Mouse (Mus musculus) hindbrain, postnatal 0 days (tissue): ENCODE results near the gene Ptgir. TPM values are rescaled to one million over a fixed set of nuclear protein-coding genes. Genes with fewer than 3 reads are reported as not detected.
A peak's percentile ranks its signal among the peaks of the same experiment; 100 is the strongest.

ENCODE experiments used
- ATAC-seq: fragments of 200-750 bp; cut with Nextera tagmentation; 2 replicates; pipeline ENCODE4 v1.8.0; 2017; ENCODE audit warnings: mild to moderate bottlenecking, moderate TSS enrichment, moderate library complexity
- DNase-seq: peaks from one replicate; pipeline ENCODE4 v3.0.0-alpha.2; 2015; ENCODE audit warnings: low spot score
- H3K27ac ChIP-seq: fragments of 300-500 bp; sonication (generic); 2 replicates; pipeline ENCODE4 v1.5.1; 2014; ENCODE audit warnings: mild to moderate bottlenecking
- H3K27me3 ChIP-seq: fragments of 300-500 bp; sonication (generic); 2 replicates; pipeline ENCODE4 v1.6.1; 2014; ENCODE audit warnings: low read length, mixed read lengths; ENCODE audit not compliant: insufficient read depth
- H3K36me3 ChIP-seq: fragments of 300-500 bp; sonication (generic); 2 replicates; pipeline ENCODE4 v1.6.1; 2014; ENCODE audit warnings: low read length, mixed read lengths; ENCODE audit not compliant: insufficient read depth
- H3K4me1 ChIP-seq: fragments of 300-500 bp; sonication (generic); 2 replicates; pipeline ENCODE4 v1.6.1; 2014; ENCODE audit warnings: antibody characterized with exemption, low read length, mixed read lengths; ENCODE audit not compliant: insufficient read depth
- H3K4me2 ChIP-seq: fragments of 300-500 bp; sonication (generic); 2 replicates; pipeline ENCODE4 v1.6.1; 2014; ENCODE audit warnings: low read depth, mild to moderate bottlenecking, low read length, moderate library complexity, mixed read lengths
- H3K4me3 ChIP-seq: fragments of 300-500 bp; sonication (generic); 2 replicates; pipeline ENCODE4 v1.5.1; 2014; ENCODE audit warnings: low read length
- H3K9ac ChIP-seq: fragments of 300-500 bp; sonication (generic); replicated peaks from 2 replicates; pipeline ENCODE4 v1.6.1; 2014; ENCODE audit warnings: mild to moderate bottlenecking, low read length, moderate library complexity, mixed read lengths
- H3K9me3 ChIP-seq: fragments of 300-500 bp; sonication (generic); 2 replicates; pipeline ENCODE4 v1.6.1; 2016; ENCODE audit warnings: low read length, mixed read lengths
- CTCF ChIP-seq: IDR thresholded peaks from 2 replicates; pipeline ENCODE4 v1.5.1; 2016; ENCODE audit warnings: antibody characterized with exemption, control low read depth, low read depth
- WGBS: fragments of 180-500 bp; shearing (Covaris S2); extraction: QIAGEN DNeasy Blood & Tissue Kit; methylation state at CpG from one replicate; pipeline ENCODE4 v1.1.7; 2014; 5-methylcytosine and 5-hydroxymethylcytosine counted together
- polyA plus RNA-seq: library from polyadenylated mRNA; unstranded; fragments of >200 nt; fragmentation: Nextera tagmentation; extraction: Ambion mirVana; gene quantifications from 2 replicates; pipeline ENCODE4 v1.2.1, GENCODE M21; 2015
- total RNA-seq: library from RNA; depleted of rRNA; stranded (reverse); fragments of >200 nt; gene quantifications from 2 replicates; pipeline ENCODE4 v1.2.3, GENCODE M21; 2014

The Ptgir gene
- total and polyA plus RNA-seq, 2 experiments from 2014 or later, result 0.05 to 0.21 TPM

DNA sequence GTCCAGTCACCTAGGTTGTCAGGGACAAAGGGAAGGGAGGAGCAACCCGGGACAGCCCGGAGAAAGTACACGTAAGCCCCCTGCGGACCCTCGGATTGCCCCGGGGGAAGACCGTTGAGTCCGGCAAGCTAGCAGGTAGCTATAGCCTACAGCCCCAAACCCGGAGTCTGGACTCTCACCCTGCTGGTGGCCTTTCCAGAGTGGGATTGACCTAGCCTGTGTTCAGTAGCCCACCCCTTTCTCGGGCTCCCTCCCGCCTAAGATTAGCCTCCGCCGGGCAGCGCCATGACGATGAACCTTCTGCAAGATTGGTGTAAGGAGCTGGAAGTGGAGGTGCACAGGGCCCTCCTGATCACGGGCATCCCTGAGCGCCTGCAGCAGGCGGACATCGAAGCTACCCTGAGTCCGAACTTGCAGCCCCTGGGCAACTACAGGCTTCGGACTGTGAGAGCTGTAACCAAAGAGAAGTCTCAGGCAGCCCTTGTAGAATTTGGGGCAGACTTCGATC, 38.6 kb downstream of the Ptgir start:
- peak overlapping the region; percentile 64 for H3K4me3 ChIP-seq
- H3K27ac ChIP-seq, result peak overlapping the region; percentile 91
- no peaks in the 10 kb centered on the region for H3K36me3 ChIP-seq
- no peaks in the 10 kb centered on the region for H3K9me3 ChIP-seq
- peaks cover 41% of the 10 kb centered on the region for H3K4me1 ChIP-seq
- peak overlapping the region; percentile 96 for H3K4me2 ChIP-seq
- H3K27me3 ChIP-seq, result no peaks in the 10 kb centered on the region
- no peak for TF ChIP-seq CTCF
- H3K9ac ChIP-seq, result peak overlapping the region; percentile 72
- 2% methylated on average over 22 of the region's 22 CpGs for WGBS
- ATAC-seq, result peak; percentile 20
- peak; percentile 46 for DNase-seq

DNA sequence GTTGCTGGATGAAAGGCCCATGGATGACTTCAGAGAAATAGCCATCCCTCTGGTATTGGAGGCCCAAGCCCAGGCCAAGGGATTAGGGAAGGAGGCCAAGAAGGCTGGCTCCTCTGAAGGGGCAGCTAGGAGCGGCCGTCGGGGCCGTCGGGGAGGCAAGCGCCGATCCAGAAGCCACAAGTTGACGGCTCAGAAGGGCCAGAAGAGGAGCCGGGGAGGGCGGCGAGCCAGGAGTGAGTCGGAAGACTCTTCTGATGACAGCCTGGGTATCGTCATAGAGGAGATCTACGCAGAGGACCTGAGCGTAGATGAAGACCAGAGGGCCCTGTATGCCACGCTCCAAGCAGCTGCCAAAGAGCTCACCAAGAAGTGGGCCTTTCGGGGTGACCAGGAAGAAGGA, 39.1 kb downstream of the Ptgir start:
- DNase-seq, result peak; percentile 59
- H3K9me3 ChIP-seq, result no peaks in the 10 kb centered on the region
- no peaks in the 10 kb centered on the region for H3K27me3 ChIP-seq
- peak overlapping the region; percentile 64 for H3K4me3 ChIP-seq
- H3K27ac ChIP-seq, result peak overlapping the region; percentile 91
- no peak for ATAC-seq
- WGBS, result 6% methylated on average over 17 of the region's 17 CpGs
- peak overlapping the region; percentile 72 for H3K9ac ChIP-seq
- peaks cover 38% of the 10 kb centered on the region for H3K4me1 ChIP-seq
- no peaks in the 10 kb centered on the region for H3K36me3 ChIP-seq
- no peak for TF ChIP-seq CTCF
- H3K4me2 ChIP-seq, result peak overlapping the region; percentile 96

DNA sequence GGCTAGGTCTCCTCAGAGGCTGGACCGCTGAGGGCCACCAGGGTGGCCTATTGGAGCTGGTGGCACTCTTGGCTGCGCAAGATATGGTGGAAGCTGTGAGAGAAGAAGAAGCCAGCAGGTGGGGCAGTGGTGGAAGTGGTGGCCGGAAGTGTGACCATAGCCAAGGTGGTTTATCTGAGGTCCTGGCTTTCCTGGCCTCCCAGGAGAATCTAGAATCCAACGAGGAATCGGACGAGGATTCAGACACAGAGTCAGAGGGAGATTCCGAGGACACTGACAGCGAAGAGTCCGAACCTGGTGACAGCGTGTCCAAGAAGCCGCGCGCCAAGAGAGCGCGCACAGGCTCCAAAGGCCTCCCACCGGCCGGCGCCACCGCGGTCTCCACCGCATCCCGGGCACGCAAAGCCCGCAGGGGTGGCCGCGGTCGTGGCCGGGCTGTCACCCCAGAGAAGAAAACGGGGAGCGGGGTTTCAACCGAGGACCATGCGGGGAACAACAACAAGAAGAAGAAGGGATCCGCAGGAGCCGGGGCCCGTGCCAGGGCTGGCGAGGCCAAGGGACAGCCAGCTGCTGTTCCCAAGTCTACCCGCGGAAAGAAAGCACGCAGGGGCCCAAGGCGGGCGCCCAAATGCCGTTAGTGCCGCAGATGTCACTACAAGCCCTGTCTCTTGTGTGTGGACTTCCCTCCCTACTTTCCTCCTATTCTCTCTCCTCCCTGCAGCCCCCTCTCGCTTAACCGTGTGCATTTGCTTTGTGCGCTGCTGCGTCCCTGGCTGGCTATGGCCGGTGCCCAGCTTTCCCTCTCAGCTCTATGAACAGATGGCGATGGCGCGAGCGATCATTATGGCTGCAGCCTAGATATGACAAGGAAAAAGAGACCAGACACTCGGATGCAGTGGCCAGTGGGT, 40.4 kb downstream of the Ptgir start:
- H3K36me3 ChIP-seq, result no peaks in the 10 kb centered on the region

DNA sequence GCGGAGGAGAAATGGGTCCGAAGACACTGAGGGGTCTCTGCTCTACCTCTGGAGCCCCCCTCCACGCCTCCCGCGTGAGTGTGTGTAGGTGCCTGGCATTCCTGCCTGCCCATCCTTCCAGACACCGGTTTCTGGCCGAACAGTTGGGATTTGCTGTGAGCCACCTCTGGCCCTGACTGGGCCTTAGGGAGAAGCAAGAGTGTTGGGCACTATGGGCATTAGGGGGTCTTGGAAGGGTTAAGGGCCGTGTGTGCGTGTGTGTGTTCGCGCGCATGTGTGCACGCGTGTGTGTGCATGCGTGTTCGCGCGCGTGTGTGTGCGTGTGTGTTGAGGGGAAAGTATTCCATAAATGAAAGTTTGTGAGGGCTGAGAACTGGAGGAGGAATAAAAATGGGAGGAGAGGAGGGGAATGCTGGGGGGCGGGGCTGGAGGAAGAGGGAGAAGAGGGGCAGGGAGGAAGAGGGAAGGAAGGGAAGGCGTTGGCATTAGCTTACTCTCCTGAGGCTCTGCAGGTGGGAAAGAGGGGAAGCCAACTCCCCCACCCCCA, 41.1 kb downstream of the Ptgir start:
- 8% methylated on average over 22 of the region's 22 CpGs for whole genome bisulfite sequencing
- TF ChIP-seq CTCF, result no peak
- H3K4me3 ChIP-seq, result peak overlapping the region; percentile 64
- H3K9me3 ChIP-seq, result no peaks in the 10 kb centered on the region
- ATAC-seq, result no peak
- H3K4me2 ChIP-seq, result peak overlapping the region; percentile 96
- H3K9ac ChIP-seq, result peak overlapping the region; percentile 72
- no peaks in the 10 kb centered on the region for H3K36me3 ChIP-seq
- DNase-seq, result peak; percentile 34
- peak overlapping the region; percentile 91 for H3K27ac ChIP-seq
- H3K4me1 ChIP-seq, result peaks cover 36% of the 10 kb centered on the region
- no peaks in the 10 kb centered on the region for H3K27me3 ChIP-seq

More for the DNA sequence above, 40.4 kb downstream of the Ptgir start:
- Histone ChIP-seq H3K4me3 (peak overlapping the region; percentile 64), H3K4me2 (peak overlapping the region; percentile 96), H3K27me3 (no peaks in the 10 kb centered on the region), H3K4me1 (peaks cover 36% of the 10 kb centered on the region), H3K27ac (peak overlapping the region; percentile 91), H3K9ac (peak overlapping the region; percentile 72), H3K9me3 (no peaks in the 10 kb centered on the region)
- 3% methylated on average over 53 of the region's 53 CpGs for WGBS
- peak; percentile 38; the same call in 1 of the 2 replicates for TF ChIP-seq CTCF
- DNase-seq (peak; percentile 63), ATAC-seq (no peak)

GRCm38 (mm10) chr7:16947959-16948361, 41.7 kb downstream of the Ptgir start:
- Histone ChIP-seq H3K4me2 (peak overlapping the region; percentile 96), H3K4me1 (peaks cover 36% of the 10 kb centered on the region), H3K27ac (peak overlapping the region; percentile 91), H3K9me3 (no peaks in the 10 kb centered on the region), H3K36me3 (no peaks in the 10 kb centered on the region), H3K27me3 (no peaks in the 10 kb centered on the region), H3K9ac (peak overlapping the region; percentile 72), H3K4me3 (peak overlapping the region; percentile 64)
- peak; percentile 79 for DNase-seq
- no peak for TF ChIP-seq CTCF
- peak; percentile 6; the same call in 1 of the 2 replicates for ATAC-seq
- 1% methylated on average over 4 of the region's 4 CpGs for WGBS

- ATAC-seq (no peak), DNase-seq (peak; percentile 60)
- no peaks in the 10 kb centered on the region for H3K27me3 ChIP-seq
- no peaks in the 10 kb centered on the region for H3K9me3 ChIP-seq
- H3K9ac ChIP-seq, result peak overlapping the region; percentile 72; the same call in 1 of the 2 replicates
- no peak overlapping the region for H3K4me3 ChIP-seq
- H3K36me3 ChIP-seq, result no peaks in the 10 kb centered on the region
- 49% methylated on average over 8 of the region's 8 CpGs for WGBS
- peak overlapping the region; percentile 91; the same call in 1 of the 2 replicates for H3K27ac ChIP-seq
- peaks cover 30% of the 10 kb centered on the region for H3K4me1 ChIP-seq
- peak; percentile 57 for TF ChIP-seq CTCF
- peak overlapping the region; percentile 96 for H3K4me2 ChIP-seq
These were observed 42.7 kb downstream of the Ptgir start for GRCm38 (mm10) chr7:16948923-16949458.
